Mouse (Mus musculus) hindbrain, embryonic 13.5 days (tissue): Measurements from ENCODE around the gene Phc1. TPM values are rescaled to one million over a fixed set of nuclear protein-coding genes. Genes with fewer than 3 reads are reported as not detected.

Source experiments
- ATAC-seq: fragments of 200-750 bp; cut with Nextera tagmentation; 2 replicates; pipeline ENCODE4 v1.8.0; 2017; ENCODE audit warnings: moderate TSS enrichment; ENCODE audit not compliant: low FRiP score
- H3K27ac ChIP-seq: fragments of 300-500 bp; sonication (generic); 2 replicates; pipeline ENCODE4 v1.5.1; 2015; ENCODE audit warnings: inconsistent platforms, mild to moderate bottlenecking, moderate library complexity
- H3K27me3 ChIP-seq: fragments of 300-500 bp; sonication (generic); 2 replicates; pipeline ENCODE4 v1.6.1; 2015; ENCODE audit warnings: mild to moderate bottlenecking, inconsistent platforms
- H3K36me3 ChIP-seq: fragments of 300-500 bp; sonication (generic); 2 replicates; pipeline ENCODE4 v1.6.1; 2015; ENCODE audit warnings: mild to moderate bottlenecking, inconsistent platforms
- H3K4me1 ChIP-seq: fragments of 300-500 bp; sonication (generic); replicated peaks from 2 replicates; pipeline ENCODE4 v1.6.1; 2015; ENCODE audit warnings: inconsistent platforms
- H3K4me2 ChIP-seq: fragments of 300-500 bp; sonication (generic); 2 replicates; pipeline ENCODE4 v1.6.1; 2015; ENCODE audit warnings: inconsistent platforms, mild to moderate bottlenecking, moderate library complexity
- H3K4me3 ChIP-seq: fragments of 300-500 bp; sonication (generic); 2 replicates; pipeline ENCODE4 v1.5.1; 2015; ENCODE audit warnings: mild to moderate bottlenecking, inconsistent platforms
- H3K9ac ChIP-seq: fragments of 300-500 bp; sonication (generic); 2 replicates; pipeline ENCODE4 v1.6.1; 2015; ENCODE audit warnings: mild to moderate bottlenecking, inconsistent platforms
- H3K9me3 ChIP-seq: fragments of 300-500 bp; sonication (generic); 2 replicates; pipeline ENCODE4 v1.6.1; 2016; ENCODE audit warnings: inconsistent platforms
- WGBS: fragments of 180-500 bp; shearing (Covaris S2); methylation state at CpG from one replicate; pipeline ENCODE4 v1.1.7; 2015; 5-methylcytosine and 5-hydroxymethylcytosine counted together
- polyA plus RNA-seq: library from polyadenylated mRNA; unstranded; fragments of >200 nt; fragmentation: Nextera tagmentation; extraction: Ambion mirVana; gene quantifications from 2 replicates; pipeline ENCODE4 v1.2.1, GENCODE M21; 2015

The Phc1 gene
- polyA plus RNA-seq, 1 experiment from 2014 or later = 32.9 TPM

GRCm38 (mm10) chr6:122290253-122290652 is 50.1 kb downstream of the Phc1 start:
- Histone ChIP-seq H3K4me1 (no peaks in the 10 kb centered on the region), H3K9me3 (no peaks in the 10 kb centered on the region), H3K4me3 (no peak overlapping the region), H3K4me2 (no peak overlapping the region), H3K27ac (no peak overlapping the region), H3K27me3 (no peaks in the 10 kb centered on the region), H3K9ac (no peak overlapping the region), H3K36me3 (no peaks in the 10 kb centered on the region)
- 62% methylated on average over 3 of the region's 3 CpGs for WGBS
- ATAC-seq = no peak

DNA sequence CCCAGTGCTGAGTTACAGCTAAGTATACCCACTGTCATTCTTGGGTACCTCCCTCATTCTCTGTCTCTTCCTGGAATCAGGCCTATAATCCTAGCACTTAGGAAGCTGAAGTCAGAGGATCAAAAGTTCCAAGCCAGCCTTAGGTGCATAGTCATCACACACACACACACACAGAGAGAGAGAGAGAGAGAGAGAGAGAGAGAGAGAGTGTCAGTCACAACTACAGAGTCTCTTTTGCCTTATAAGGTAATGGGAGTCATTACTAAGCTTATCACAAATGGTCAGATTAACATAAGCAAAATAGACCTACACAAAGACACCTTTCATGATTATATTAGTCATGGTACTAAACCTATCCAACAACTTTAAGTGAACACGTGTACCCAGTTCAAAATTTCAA is 51.0 kb downstream of the Phc1 start:
- ATAC-seq = no peak
- no peak overlapping the region for H3K4me2 ChIP-seq
- H3K9ac ChIP-seq = no peak overlapping the region
- no peaks in the 10 kb centered on the region for H3K4me1 ChIP-seq
- H3K27ac ChIP-seq = no peak overlapping the region
- no peaks in the 10 kb centered on the region for H3K36me3 ChIP-seq
- H3K27me3 ChIP-seq = no peaks in the 10 kb centered on the region
- 74% methylated on average over 1 of the region's 1 CpGs for WGBS
- no peak overlapping the region for H3K4me3 ChIP-seq
- H3K9me3 ChIP-seq = no peaks in the 10 kb centered on the region

- Histone ChIP-seq H3K4me2 (no peak overlapping the region), H3K4me1 (no peaks in the 10 kb centered on the region), H3K27ac (no peak overlapping the region), H3K9me3 (no peaks in the 10 kb centered on the region), H3K27me3 (no peaks in the 10 kb centered on the region), H3K4me3 (no peak overlapping the region), H3K9ac (no peak overlapping the region), H3K36me3 (no peaks in the 10 kb centered on the region)
- WGBS = 47% methylated on average over 1 of the region's 1 CpGs
- ATAC-seq = no peak
Measured at GRCm38 (mm10) chr6:122288263-122288662, 52.1 kb downstream of the Phc1 start.

DNA sequence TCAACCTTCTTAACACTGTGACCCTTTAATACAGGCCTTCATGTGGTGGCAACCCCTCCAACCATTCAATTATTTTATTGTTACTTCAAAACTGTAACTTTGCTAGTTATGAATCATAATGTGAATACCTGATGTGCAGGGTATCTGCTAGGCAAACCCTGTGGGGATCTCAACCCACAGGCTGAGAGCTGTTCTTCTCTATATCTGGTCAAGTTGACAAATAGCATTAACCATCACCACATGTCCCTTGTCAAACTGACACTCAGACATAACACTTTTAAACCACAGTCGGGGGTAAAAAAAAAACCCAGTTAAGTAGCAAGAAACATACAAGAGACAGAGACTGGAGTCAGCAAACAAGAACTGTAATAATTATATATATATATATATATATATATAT is 55.5 kb downstream of the Phc1 start:
- WGBS = 96% methylated on average over 1 of the region's 1 CpGs
- ATAC-seq = no peak
- H3K9ac ChIP-seq = no peak overlapping the region
- no peak overlapping the region for H3K27ac ChIP-seq
- no peaks in the 10 kb centered on the region for H3K36me3 ChIP-seq
- H3K4me3 ChIP-seq = no peak overlapping the region
- H3K9me3 ChIP-seq = no peaks in the 10 kb centered on the region
- no peak overlapping the region for H3K4me2 ChIP-seq
- H3K4me1 ChIP-seq = no peaks in the 10 kb centered on the region
- H3K27me3 ChIP-seq = no peaks in the 10 kb centered on the region

DNA sequence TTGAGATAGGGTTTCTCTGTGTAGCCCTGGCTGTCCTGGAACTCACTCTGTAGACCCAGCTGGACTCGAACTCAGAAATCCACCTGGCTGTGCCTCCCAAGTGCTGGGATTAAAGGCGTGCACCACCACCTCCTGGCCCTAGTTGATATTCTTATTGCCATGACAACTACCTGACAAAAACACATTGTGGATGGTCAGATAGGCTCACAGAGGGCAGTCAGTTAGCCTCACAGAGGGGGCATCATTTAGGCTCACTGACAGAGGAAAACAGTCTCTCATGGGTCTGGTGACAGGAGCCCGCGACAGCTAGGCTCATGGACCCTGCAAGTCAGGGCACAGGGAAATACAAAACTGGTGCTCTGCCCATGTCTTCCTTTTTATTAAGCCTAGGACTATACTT is 56.1 kb downstream of the Phc1 start:
- Histone ChIP-seq H3K9ac (no peak overlapping the region), H3K27me3 (no peaks in the 10 kb centered on the region), H3K9me3 (no peaks in the 10 kb centered on the region), H3K4me1 (no peaks in the 10 kb centered on the region), H3K4me3 (no peak overlapping the region), H3K36me3 (no peaks in the 10 kb centered on the region), H3K4me2 (no peak overlapping the region), H3K27ac (no peak overlapping the region)
- no peak for ATAC-seq
- WGBS = 89% methylated on average over 4 of the region's 4 CpGs

- no peak overlapping the region for H3K9ac ChIP-seq
- ATAC-seq = no peak
- H3K27me3 ChIP-seq = no peaks in the 10 kb centered on the region
- H3K36me3 ChIP-seq = no peaks in the 10 kb centered on the region
- no peaks in the 10 kb centered on the region for H3K4me1 ChIP-seq
- H3K4me3 ChIP-seq = no peak overlapping the region
- 93% methylated on average over 2 of the region's 2 CpGs for WGBS
- H3K27ac ChIP-seq = no peak overlapping the region
- H3K9me3 ChIP-seq = no peaks in the 10 kb centered on the region
- H3K4me2 ChIP-seq = no peak overlapping the region
Measured at GRCm38 (mm10) chr6:122283429-122283828, 56.9 kb downstream of the Phc1 start.

GRCm38 (mm10) chr6:122282782-122283181 is 57.6 kb downstream of the Phc1 start, which contains the start of gene Klrg1:
Gene Klrg1, minus strand, starts transcription at chr6:122282882.
- 88% methylated on average over 6 of the region's 6 CpGs for WGBS
- no peaks in the 10 kb centered on the region for H3K4me1 ChIP-seq
- no peaks in the 10 kb centered on the region for H3K9me3 ChIP-seq
- no peak within 1 kb of the TSS for H3K4me2 ChIP-seq
- ATAC-seq = no peak
- H3K36me3 ChIP-seq = no peaks in the 10 kb centered on the region
- no peaks in the 10 kb centered on the region for H3K27me3 ChIP-seq
- H3K4me3 ChIP-seq = no peak within 1 kb of the TSS
- H3K9ac ChIP-seq = no peak within 1 kb of the TSS
- H3K27ac ChIP-seq = no peak within 1 kb of the TSS

- no peaks in the 10 kb centered on the region for H3K36me3 ChIP-seq
Measured at GRCm38 (mm10) chr6:122276565-122276964, 63.8 kb downstream of the Phc1 start.

GRCm38 (mm10) chr6:122274546-122274945 is 65.8 kb downstream of the Phc1 start:
- Histone ChIP-seq H3K36me3 (no peaks in the 10 kb centered on the region), H3K4me3 (no peak overlapping the region), H3K4me1 (0 out of 2 replicates have a peak, but pooled peaks cover 3% of the 10 kb centered on the region), H3K4me2 (no peak overlapping the region), H3K9ac (no peak overlapping the region), H3K9me3 (no peaks in the 10 kb centered on the region), H3K27ac (no peak overlapping the region), H3K27me3 (no peaks in the 10 kb centered on the region)
- ATAC-seq = no peak; the same call in 1 of the 2 replicates
- WGBS = 61% methylated on average over 5 of the region's 5 CpGs

More at GRCm38 (mm10) chr6:122276565-122276964, 63.8 kb downstream of the Phc1 start:
- no peaks in the 10 kb centered on the region for H3K9me3 ChIP-seq
- no peak overlapping the region for H3K4me2 ChIP-seq
- H3K4me3 ChIP-seq = no peak overlapping the region
- no peak for ATAC-seq
- 85% methylated on average over 7 of the region's 7 CpGs for WGBS
- no peak overlapping the region for H3K9ac ChIP-seq
- H3K4me1 ChIP-seq = 0 out of 2 replicates have a peak, but pooled peaks cover 3% of the 10 kb centered on the region
- no peaks in the 10 kb centered on the region for H3K27me3 ChIP-seq
- H3K27ac ChIP-seq = no peak overlapping the region

DNA sequence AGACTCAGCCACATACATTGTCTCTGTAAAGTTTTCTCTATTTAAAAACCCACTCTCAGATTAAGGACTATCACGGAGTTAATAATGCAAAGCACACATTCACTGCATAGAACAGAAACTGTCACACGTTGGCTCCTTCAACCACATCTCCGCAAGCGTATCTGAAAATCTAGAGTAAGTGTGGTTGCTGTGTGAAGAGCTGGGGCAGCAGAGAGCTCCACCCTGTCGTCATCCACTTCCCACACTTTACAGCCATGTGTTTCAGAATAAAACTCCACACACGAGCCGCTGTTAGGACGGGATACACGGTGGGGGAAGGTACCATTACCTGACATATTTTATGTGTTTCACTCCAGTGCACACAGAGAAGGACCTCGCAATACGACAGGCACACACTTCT is 70.2 kb downstream of the Phc1 start:
- 84% methylated on average over 11 of the region's 11 CpGs for WGBS
- Histone ChIP-seq H3K27ac (no peak overlapping the region), H3K4me1 (0 out of 2 replicates have a peak, but pooled peaks cover 3% of the 10 kb centered on the region), H3K9ac (no peak overlapping the region), H3K27me3 (no peaks in the 10 kb centered on the region), H3K9me3 (no peaks in the 10 kb centered on the region), H3K36me3 (no peaks in the 10 kb centered on the region), H3K4me2 (no peak overlapping the region), H3K4me3 (no peak overlapping the region)
- no peak for ATAC-seq

GRCm38 (mm10) chr6:122269170-122269569 is 71.2 kb downstream of the Phc1 start:
- 90% methylated on average over 4 of the region's 4 CpGs for WGBS
- no peaks in the 10 kb centered on the region for H3K27me3 ChIP-seq
- H3K9me3 ChIP-seq = no peaks in the 10 kb centered on the region
- H3K9ac ChIP-seq = no peak overlapping the region
- H3K4me2 ChIP-seq = no peak overlapping the region
- no peaks in the 10 kb centered on the region for H3K4me1 ChIP-seq
- ATAC-seq = no peak
- H3K27ac ChIP-seq = no peak overlapping the region
- H3K36me3 ChIP-seq = no peaks in the 10 kb centered on the region
- H3K4me3 ChIP-seq = no peak overlapping the region

GRCm38 (mm10) chr6:122268561-122268960 is 71.8 kb downstream of the Phc1 start:
- no peak overlapping the region for H3K4me2 ChIP-seq
- H3K9me3 ChIP-seq = no peaks in the 10 kb centered on the region
- H3K4me3 ChIP-seq = no peak overlapping the region
- WGBS = 51% methylated on average over 3 of the region's 3 CpGs
- H3K9ac ChIP-seq = no peak overlapping the region
- H3K27ac ChIP-seq = no peak overlapping the region
- ATAC-seq = no peak; the same call in 1 of the 2 replicates
- no peaks in the 10 kb centered on the region for H3K27me3 ChIP-seq
- H3K36me3 ChIP-seq = no peaks in the 10 kb centered on the region
- no peaks in the 10 kb centered on the region for H3K4me1 ChIP-seq
